Mouse (Mus musculus) spleen, adult 12 weeks (tissue): ENCODE results near the gene Rgs12.

Source experiments
- DNase-seq: peaks from one replicate; pipeline ENCODE4 v3.0.0; 2022; ENCODE audit warnings: low spot score

Rgs12 gene

GRCm38 (mm10) chr5:34981734-34982133 is 32.5 kb downstream of the Rgs12 start:
- no peak for DNase-seq

GRCm38 (mm10) chr5:34984933-34985332 is 35.7 kb downstream of the Rgs12 start:
- no peak for DNase-seq

- DNase-seq: peak; percentile 67
These were observed 36.6 kb downstream of the Rgs12 start for GRCm38 (mm10) chr5:34985867-34986266.

DNA sequence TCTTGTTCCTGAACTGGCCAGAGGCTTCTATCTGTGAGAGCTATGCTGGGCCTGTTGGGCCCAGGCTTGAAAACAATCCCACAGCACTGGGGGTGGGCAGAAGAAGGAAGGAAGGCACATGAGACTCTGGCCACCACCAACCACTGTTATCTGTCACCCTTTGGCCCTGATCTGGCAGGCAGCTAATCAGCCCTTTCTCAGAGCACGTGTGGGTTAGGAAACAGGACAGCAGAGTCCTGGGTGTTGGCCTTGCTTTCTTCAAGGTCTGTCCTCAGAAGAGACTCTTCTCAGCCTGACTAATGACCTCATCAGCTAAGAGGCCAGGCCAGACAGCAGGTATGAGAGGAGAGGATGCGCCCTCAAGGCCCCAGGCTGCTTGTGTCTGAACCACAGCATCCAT is 38.2 kb downstream of the Rgs12 start:
- no peak for DNase-seq

GRCm38 (mm10) chr5:34988690-34989089 is 39.4 kb downstream of the Rgs12 start:
- DNase-seq: no peak

DNA sequence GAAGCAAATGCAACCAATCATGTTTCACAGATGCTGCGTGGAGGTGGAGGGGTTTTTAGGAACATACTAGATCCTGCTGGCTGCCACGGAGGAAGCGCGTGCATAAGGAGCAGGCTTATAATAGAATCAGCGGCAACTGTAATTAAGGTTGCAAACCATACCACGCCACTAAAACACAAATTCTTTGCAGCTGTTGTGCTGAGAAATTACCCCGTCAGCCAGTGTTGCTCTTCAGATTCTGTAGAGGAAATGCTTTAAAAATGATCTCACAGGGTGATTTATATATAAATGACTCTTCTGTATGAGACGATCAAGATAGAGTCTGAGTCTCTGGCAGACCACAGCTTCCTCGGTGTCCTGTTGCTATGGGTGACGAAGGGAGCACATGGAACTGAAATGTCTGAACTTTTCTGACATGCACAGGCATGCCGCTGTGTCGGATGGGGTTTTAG is 40.1 kb downstream of the Rgs12 start:
- no peak for DNase-seq

GRCm38 (mm10) chr5:34998754-34999153 is 49.5 kb downstream of the Rgs12 start:
- DNase-seq: no peak

DNA sequence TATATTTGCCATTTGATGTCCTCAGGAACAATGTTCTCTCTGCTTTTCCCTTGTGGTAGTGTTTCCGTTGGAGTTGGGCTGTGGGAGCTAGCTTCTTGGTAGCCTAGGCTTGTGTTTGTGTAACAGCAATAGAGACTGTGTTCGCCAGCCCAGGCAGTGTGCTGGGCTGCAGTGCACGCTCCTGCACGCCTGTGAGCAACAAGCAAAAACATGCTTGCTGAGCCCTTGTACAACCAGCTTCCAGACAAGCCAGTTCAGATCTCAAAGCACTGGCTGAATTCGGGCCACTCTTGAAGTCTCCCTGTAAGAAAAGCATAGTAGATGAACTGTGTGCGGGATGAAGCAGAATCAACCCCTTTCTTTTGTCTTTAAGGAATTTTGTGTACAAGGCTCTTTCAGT is 50.0 kb downstream of the Rgs12 start:
- DNase-seq: no peak

- no peak for DNase-seq
These were observed 51.1 kb downstream of the Rgs12 start for GRCm38 (mm10) chr5:35000323-35000722.

- no peak for DNase-seq
These were observed 51.9 kb downstream of the Rgs12 start for GRCm38 (mm10) chr5:35001144-35001543.

DNA sequence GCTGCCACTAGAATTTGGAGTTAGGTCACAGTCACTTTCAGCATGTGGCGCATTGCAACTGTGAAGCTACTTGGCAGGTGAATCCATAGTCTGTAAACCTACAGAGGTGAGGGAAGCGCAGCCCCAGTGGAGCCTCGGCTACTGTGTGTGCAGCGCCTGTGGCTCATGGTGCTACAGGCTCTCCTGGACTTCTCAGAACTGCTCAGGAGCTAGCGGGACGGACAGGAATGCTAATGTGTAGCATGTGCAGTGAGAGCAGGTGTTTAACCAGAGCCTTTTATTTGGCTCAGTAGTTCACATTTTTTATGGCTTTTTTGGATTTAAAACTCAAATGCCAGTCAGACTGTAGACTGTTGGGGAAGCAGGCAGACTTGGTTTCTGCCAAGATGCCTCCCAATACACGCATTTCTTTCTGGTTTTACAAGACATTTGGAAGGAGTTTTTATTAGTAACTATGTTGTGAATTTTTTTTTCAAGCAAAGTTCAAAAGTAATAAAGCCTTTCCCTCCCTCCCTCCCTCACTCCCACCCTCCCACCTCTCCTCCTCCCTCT is 54.4 kb downstream of the Rgs12 start:
- DNase-seq: no peak

DNA sequence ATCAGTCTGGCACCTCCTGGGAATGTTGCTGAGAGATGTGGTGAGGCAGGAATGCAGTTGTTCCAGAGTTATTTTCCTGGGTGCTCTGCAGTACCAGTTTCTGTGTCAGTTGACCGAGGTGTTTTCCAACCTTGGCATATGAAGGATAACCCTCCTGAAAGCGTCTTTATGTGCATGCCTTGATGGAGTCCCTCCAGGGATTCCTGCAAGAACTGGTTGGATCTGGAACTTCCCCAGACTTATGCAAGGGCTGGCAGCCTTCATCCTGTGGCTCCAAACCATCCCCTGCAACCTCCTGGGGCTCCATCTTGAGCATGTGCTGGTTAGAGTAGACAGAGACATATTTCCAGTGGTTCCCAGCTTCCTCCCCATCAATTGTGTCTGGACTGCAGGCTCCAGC is 55.5 kb downstream of the Rgs12 start:
- DNase-seq: no peak

- DNase-seq: peak; percentile 31
These were observed 56.4 kb downstream of the Rgs12 start for GRCm38 (mm10) chr5:35005659-35006058.

DNA sequence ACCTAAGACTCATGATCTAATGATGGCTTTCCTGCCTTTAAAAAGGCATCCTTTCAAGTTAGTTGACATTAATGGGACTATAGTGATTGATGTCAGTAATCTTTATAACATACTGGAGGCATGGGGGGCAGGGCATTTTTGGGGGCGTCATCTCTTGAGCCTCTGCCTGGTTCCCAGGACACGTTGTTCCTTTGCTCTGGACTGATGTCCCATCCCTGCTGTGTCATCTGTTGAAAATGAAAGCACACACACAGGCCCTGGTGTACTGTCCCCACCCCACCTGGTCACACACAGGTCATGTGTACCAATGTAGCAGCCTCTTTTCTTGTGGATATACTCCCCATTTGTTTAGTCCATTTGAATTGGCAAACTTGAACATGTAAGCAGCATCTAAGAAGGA is 57.4 kb downstream of the Rgs12 start:
- no peak for DNase-seq

DNA sequence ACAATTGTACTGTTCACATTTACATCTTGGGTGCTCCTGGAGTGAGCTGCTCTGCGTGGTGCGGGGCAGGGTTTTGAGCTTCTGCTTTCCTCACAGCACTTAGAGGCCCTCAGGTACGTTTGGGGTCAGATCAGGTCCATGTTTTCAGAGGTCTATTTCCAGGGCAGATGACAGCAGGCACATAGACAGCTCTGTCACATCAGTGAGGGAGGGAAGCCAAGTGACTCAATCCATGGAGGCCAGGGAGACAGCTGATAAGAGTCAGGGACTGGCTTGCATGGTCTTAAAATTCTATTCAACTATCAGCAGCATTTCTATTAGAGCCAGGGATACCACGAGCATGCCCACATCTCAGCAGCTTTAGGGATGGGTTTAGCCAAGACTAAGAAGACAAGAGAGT is 59.9 kb downstream of the Rgs12 start:
- DNase-seq: no peak

GRCm38 (mm10) chr5:35010656-35011055 is 61.4 kb downstream of the Rgs12 start:
- no peak for DNase-seq

DNA sequence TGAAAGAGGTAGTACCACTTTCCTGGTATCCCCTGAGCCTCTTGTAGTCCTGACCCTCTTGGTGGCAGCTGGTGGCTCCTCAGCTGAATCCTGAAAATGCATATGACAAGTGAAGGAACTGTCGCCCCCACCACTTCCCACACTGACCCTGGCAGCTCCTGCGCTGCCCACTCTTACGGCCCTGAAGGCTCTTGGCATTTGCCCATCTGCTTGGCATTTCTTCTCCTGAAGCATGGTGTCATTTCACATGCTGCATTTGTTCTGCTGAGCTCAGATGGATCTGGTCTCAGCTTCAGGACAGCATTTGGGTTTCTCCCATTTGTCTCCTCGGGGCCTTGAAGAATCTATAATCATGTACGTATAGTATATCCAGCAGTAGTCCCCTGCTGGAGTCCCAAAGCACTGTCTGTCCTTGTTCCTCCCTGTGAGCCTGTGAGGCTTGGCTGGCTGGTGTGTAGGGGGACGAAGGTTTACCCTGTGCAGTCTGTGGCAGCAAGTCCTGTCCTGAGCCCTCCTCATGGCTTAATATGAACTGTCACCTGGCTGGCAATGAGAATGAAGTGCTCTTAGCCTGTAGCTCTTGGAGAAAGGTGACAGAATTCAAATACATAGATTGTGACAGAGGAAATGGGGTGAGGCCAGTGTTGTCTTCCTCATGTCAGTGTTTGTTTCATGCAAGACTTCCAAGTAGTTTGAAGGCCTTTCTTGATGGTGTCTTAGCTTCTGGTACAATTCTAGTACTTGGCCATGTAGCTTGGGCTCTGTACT is 62.1 kb downstream of the Rgs12 start:
- DNase-seq: no peak

DNA sequence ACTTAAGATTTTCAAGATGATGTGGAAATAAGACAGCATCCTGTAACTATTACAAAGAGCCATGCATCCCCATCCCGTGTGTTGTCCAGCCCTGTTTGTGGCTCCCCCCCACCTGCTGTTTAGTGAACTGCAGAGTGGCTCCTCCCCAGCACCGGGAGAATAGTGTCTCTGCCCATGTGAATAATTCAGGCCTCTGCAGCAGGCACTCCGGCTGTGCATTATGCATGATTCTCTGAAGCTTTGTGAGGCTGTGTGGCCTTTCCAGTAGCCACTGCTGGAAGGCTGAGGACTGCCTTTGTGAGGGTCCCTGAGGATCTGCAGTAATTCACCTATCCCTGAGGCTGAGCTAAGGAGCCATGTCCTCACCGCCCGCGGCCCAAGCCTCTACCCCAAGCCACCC is 64.8 kb downstream of the Rgs12 start:
- no peak for DNase-seq

DNA sequence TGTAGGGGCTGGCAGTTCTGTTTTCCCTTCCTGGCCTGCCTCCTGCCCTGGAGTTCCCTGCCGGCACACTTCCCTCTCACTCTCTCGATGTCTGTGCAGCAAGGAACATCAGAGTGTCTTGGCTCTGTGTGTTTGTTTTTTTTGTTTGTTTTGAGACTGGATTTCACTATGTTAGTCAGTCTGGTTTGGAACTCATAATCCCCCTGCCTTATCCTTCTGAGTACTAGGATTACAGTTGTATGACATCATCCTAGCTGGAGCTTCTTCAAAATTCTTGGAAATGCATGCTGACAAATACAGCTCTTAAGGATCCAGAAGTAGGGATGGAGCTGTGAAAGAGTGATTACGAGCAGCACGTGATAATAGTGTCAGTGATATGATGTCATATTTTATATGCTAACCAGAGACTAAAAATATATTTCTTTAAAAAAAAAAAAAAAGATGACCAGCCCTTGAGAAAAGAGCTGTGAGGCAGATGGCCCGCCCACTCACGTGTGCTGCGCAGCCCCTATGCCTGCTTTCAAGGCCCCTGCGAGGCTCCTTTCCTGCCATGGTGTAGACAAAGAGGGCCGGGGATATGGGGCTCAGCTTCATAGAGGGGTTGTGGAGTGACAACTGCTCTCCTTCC is 70.5 kb downstream of the Rgs12 start:
- DNase-seq: no peak

DNA sequence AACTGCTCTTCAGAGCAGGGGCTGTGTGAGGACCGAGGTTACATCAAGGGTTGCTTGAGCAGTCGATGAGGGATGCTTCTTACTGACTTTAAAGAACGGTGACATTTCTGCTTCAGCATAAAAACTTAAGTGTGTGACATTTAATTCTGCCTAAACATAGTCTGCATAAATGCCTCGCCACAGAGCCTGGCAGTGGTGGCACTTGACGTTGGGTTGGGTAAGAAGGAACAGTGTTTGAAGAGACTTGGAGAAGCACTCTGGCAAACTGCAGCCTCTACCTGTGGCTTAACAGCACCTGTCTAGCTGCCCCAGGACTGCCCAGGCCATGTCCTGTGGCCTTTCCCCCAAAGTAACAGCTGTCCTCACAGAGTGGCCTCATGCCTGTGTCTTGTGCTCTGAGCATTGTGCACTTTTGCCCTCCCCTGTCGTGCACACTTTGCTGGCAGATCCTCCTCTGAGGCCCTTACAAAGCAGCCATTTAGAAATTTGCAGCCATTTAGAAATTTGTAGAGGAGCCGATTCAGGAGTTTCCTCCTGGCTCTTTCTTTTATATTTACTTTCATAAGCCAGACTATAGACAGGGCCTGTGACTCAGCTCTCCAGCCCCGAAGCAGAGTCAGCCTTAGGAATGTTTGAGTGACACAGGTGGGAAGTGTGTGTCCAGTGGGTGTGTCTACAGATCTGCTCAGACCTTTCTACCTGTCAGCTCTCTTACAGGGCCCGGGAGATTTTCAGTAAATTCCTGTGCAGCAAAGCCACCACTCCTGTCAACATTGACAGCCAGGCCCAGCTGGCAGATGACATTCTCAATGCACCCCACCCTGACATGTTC is 71.4 kb downstream of the Rgs12 start:
- no peak for DNase-seq

DNA sequence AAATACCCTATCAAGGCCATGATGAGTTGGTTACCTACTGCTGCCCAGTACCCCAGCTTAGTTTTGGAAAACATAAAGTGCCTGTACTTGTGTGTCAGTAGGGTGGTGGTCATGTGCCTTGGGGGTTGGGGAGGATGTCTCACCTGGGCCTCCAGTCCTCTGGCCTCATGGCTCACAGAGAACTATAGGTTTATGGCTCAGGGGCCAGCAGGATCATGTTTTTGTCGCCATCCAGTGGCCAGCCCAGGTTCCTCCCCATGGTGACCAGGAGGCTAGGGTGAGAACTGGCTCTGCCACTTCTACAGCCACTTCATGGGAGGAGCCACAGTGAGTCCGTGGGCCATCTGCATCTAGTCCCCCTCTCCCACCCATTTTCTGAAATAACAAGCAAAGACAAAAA is 75.7 kb downstream of the Rgs12 start:
- DNase-seq: no peak

DNA sequence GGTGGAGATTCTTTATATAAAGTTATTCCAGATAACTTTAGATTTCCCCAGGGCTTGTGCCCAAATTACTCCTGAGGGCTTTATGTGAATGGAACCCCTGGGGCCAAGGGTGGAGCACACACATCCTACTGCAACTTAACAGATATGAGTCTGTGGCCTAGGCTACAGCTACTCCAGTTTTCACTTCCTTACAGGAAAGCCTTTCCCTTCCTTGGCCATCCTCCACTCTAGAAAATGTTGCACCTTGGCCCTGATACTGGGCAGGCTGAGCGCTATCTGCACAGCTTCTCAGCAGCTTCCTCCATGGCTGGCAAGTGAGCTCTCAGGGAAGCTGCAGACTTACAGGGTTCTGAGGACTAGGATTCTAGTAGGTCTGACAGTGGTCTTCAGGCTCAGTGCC is 80.1 kb downstream of the Rgs12 start:
- no peak for DNase-seq

DNA sequence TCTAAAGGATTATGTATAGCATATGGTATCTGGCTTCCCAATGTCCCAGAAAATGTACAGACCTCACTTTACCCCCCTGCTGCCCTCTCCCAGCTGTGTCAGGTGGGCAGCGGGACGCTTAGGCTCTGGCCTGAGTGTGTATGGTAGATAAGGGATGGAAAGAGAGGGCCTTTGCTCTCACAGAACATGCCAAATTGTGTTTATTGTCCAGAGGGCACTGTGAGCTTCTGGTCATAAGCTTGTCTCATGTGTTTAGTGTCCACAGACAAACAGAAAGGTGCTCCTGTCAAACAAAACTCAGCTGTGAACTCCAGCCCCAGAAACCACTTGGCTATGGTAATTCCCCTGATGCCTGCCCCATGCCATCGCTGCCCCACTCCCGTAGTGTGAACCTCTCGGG is 80.5 kb downstream of the Rgs12 start:
- DNase-seq: no peak
